Mouse (Mus musculus) left cerebral cortex, adult 9 months (tissue): ENCODE measurements around the gene Mapkapk3.
"Not testable (repeated sequence)": the region's sequence is repeated elsewhere in the genome, so short reads cannot be mapped to it uniquely, and the experiment has no call there.

ENCODE experiments used
- DNase-seq, 2 experiments: peaks; one replicate each; pipeline ENCODE4 v3.0.0; 2022; ENCODE audit warnings: low spot score in 2 of 2

Gene Mapkapk3

DNA sequence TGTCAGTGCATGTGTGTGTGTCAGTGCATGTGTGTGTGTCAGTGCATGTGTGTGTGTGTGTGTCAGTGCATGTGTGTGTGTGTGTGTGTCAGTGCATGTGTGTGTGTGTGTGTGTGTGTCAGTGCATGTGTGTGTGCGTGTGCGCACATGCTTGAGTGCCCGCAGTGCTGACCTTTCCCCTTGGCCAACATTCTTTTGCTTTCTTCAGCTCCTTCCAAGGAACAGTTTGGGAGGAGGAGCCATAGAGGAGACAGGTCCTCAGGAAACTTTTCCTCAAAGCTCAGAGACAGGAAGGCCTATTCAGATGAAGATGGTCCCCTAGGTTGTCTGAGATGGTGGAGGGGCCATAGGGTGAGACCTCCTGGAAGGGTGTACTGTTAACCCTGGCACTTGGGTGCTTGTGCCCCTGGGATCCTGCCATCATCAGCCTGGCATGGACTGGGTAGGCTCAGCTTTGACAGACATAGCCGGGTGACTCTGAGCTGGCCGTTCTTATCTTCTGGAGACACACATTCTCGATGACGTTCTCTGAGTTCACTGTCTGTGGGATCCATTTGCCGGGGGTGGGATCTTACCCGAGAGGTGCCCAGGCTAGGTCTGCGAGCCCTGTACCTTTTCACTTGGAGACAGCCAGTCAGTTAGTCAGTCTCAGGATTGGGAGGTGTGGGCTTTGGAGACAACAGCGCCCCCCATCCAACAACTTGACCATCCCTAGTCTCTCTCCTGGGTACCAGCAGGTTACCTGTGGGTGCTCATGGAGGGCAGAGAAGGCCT, 17.6 kb upstream of the Mapkapk3 start:
- no peak for DNase-seq

DNA sequence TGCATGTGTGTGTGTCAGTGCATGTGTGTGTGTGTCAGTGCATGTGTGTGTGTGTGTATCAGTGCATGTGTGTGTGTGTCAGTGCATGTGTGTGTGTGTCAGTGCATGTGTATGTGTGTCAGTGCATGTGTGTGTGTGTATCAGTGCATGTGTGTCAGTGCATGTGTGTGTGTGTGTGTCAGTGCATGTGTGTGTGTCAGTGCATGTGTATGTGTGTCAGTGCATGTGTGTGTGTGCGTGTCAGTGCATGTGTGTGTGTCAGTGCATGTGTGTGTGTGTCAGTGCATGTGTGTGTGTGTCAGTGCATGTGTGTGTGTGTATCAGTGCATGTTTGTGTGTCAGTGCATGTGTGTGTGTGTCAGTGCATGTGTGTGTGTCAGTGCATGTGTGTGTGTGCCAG, 17.0 kb upstream of the Mapkapk3 start:
- not testable (repeated sequence) for DNase-seq

DNA sequence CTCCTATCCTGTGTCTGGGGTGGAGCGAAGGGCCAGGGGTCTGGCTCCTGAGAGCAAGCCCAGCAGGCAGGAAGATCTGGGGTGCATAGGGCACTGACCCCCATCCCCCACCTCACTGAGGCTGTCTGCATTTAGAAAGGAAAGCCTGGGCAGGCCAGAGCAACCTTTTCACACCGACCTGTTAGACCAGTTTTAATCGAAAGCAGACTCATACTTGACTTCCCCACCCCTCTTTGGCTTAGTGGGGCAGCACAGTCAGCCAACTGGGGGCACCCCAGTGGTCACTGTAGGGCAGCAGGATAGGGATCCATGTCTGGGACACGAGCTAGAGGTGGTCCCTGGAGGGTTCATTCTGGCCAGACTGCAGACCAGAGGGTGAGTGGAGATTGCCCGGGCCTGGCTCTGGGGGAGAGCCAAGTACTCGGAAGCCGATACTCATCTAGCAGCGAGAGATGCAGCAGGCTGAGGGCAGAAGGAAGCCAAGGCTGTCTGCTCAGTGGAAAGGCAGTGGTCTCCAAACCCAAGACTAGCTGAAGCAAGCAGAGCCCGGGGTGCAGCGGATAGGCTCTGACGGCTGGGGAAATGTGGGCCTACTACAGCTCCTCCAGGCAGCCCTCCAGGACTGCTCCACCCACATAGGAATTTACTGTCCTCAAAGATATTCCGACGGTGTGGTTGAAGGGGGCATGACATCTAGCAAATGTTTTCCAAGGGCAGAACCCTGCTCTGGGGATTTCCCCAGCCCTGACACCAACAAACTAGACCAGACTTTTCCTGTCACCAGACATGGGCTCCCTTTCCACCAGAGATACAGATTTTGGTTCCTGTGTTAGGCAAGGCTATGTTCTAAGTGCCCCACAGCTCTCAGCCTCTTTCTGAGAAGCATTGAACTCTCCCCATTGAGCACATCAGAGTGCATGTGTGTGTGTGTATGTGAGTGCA, 16.2 kb upstream of the Mapkapk3 start:
- DNase-seq, result no peak

DNA sequence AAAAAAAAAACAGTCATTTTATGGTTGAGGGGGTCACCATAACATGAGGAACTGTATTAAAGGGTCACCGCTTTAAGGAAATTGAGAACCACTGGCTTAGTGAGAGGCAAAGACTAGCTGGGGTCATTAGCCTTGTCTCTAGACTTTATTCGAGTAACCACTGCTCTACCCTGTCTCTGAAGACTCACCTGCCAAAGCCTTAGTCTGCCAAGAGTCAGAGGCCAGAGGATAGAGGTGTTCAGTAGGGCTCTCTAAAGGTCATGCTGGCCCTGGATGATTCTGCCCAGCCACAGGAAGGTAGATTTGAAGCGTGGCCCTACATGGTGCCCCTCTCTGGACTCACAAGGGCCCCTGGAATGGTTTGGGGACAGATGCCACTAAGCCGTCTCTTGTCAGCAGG, 15.3 kb upstream of the Mapkapk3 start:
- no peak for DNase-seq

- DNase-seq, result no peak
Observed at GRCm38 (mm10) chr9:107304383-107304782, 14.7 kb upstream of the Mapkapk3 start.

DNA sequence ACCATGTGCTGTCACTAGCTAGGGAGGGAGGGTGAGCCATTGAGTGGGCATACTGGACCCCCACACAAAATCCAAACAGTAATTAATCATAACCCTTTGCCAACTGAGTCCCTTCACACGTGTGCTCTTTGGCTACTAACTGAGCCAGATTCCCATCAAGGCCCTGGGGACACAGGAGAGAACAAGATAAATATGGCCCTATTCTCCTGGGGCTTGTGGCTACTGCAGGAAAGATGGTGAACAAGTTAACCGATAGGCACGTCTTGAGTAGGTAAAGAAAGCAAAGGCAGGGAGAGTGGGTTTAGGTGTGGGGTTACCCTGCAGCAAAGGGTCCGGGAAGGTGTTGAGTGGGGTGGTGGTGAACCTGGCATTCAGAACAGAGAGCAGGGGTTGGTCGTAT, 14.2 kb upstream of the Mapkapk3 start:
- DNase-seq, result no peak

- DNase-seq, result no peak
Observed at GRCm38 (mm10) chr9:107303121-107303820, 13.6 kb upstream of the Mapkapk3 start.

- DNase-seq, result no peak
Observed at GRCm38 (mm10) chr9:107302592-107302991, 12.9 kb upstream of the Mapkapk3 start.

DNA sequence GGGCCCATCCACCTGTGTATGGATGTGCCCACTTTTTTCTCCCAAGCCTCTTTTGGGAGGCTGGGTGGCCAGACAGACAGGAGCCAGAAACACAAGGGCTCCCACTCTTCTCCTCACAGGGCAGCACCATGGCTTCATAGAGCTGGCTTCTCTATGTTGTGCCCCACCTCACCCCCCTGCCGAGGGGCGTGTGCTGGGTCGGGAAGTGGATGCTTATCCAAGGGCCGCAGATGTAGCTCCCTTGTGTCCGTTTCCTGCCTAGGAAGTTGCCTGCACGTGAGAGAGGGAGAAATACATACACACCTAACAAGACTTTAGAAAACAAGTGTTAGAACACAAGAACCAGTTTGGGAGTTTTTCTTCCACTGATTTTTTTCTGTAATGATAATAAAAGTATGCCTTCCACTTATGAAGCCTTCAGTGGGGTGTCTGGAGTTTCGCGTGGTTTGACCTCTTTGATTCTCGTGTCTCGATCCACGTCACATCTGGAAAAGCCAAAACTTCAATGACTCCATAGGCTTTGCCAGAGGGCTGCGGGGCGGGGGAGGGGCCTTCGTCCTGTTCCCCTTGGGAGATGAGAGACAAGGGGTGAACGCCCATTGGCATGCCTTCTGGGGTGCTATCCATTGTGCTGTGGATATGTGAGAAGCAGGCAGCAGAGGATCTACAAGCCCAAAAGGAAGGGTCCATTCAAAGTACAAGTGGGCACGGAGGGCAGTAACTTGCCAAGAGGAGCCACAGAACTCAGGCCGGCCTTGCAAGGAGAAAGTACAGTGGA, 12.1 kb upstream of the Mapkapk3 start:
- no peak for DNase-seq

DNA sequence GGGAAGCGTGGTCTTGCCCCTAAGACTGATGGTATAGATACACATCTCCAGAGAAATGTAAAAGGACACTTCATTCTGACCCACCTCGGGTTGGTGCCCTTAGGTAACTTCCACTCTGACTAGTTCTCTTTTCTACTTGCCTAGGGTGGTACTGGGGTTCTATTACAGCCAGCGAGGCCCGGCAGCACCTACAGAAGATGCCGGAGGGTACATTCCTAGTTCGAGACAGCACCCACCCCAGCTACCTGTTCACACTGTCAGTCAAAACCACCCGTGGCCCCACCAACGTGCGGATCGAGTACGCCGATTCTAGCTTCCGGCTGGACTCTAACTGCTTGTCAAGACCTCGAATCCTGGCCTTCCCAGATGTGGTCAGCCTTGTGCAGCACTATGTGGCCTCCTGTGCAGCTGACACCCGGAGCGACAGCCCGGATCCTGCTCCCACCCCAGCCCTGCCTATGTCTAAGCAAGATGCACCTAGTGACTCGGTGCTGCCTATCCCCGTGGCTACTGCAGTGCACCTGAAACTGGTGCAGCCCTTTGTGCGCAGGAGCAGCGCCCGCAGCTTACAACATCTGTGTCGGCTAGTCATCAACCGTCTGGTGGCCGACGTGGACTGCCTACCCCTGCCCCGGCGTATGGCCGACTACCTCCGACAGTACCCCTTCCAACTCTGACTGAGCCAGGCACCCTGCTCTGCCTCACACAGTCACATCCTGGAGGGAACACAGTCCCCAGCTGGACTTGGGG, 10.7 kb upstream of the Mapkapk3 start:
- DNase-seq, result no peak

GRCm38 (mm10) chr9:107299783-107300182, 10.1 kb upstream of the Mapkapk3 start:
- no peak for DNase-seq

DNA sequence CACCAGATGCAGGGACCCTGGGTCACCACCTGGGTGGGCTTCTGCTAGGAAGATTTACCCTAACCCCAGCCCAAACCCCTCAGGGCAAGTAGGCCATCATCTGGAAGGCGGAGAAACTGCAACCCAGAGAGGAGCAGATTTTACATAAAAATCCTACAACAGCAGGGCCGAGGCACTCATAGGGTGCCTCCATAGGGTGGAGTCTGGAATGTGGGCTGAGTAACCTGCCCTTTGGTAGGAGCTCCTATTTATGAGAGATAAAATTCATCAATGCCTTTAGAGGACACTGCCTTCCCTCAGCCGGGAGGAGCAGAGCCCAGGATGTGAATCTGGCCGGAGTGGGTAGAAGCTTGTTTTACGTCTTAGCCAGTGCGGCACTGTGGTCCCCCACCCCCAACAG, 9.2 kb upstream of the Mapkapk3 start:
- DNase-seq, result no peak

DNA sequence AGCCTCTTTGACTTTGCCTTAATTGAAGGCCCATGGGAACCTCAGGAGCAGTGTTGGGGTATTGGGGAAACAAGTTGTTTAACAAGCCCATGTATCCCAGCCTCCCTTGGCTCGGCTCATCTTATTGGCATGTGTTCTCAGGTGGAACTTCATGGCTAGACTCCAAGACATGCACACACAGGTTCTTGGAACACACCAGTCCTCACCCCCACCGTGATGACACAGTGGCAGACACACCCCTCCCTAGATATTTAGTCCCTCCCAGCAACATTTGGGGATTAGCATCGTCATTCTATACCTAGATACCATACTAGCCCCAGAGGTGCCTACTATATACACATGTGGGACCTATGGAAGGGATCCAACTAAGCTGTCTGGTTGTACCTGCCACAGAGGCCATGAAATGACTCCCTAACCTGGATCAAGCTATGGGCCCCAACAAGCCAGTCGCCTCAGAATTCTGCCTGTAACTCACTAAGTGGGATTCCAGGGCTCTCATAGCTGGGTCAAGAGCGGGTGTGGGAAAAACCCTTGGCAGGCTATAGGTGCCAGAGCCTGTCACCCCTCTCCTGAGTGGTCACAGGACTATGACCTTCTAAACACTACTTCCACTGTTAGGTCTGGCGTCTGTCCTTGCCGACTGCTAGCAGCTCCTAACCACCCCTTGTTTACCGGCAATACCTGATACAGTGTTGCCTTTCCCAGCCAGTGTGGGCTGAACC, 8.5 kb upstream of the Mapkapk3 start:
- no peak for DNase-seq

DNA sequence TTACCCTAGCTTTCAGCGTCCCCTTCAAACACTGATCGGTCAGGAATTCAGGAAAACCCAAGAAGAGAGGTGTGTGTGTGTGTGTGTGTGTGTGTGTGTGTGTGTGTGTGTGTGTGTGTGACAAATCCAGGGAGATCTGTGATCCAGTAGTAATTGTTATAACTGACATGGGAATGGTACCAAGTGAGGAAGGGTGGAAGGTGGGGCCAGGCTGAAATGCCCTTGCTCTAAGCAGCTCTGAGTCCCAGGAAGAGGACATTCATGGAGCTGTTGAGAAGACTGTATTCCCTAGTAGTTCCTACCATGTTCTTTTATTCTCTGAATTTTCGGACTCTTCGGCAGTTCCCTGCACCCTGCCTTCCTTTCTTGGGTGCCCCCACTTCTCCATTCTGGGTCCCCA, 8.0 kb upstream of the Mapkapk3 start:
- no peak for DNase-seq

DNA sequence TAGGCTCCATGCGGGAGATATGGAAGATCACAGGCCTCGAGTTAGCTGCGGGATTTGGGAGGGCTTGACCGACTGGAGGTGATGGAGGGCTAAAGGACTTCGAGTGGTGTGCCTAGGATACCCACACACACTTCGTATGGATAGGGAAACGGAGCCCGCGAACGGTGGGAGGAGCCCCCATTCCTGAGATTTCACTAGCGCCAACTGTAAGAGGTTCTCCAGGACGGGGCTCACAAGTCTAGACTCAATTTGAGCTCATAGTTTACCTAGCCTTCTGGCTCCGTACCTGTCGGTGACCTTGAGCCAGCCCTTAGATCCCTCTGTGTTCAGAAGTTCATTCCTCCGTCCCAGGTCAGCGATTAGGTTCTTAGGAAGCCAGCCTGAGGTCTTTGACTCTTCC, 7.4 kb upstream of the Mapkapk3 start:
- no peak for DNase-seq

DNA sequence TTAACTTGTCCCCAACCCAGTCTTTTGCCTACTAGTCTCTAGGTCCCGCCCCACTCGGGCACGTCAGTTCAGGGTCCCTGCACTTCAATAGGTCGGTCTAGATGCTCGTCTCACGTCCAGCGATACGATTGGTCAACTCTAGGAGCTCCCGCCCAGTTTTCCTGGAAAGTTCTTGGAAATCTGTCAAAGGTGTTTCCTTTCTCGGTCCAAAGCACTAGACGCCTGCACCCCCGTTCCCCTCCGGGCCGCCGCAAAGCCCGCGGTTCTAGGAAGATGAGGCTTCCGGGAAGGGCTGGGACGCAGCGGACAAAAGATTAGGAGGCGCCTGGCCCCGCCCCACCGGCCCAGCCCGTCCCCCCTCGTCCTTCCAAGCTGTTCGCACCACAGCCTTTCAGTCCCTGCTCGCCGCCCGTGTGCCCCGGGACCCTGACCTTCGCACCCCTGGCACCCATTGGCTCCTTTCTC, 6.9 kb upstream of the Mapkapk3 start:
- DNase-seq, result peak; percentile 79 to 96

DNA sequence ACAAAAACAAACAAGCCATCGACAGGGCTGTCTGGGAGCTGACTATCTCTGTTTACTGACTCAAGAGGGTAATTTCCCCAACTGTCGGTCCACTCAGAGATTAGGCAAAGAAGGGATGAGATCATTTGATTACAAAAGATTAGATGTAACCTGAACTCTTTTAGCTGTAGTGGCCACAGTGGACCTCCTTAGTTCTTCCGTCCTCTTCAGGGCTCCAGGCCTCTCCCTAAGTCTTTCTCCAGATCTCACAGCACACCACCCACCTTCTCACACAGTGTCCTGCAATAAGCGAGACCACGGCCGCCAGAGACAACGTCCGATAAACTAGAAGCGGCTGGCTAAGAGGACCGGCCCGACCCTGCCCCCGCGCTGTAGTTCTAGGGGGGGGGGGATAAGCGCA, 6.4 kb upstream of the Mapkapk3 start:
- DNase-seq, result no peak

DNA sequence AAGGTAGTCTGAATTCAATTTTAAA, 6.2 kb upstream of the Mapkapk3 start, which contains the start of gene Cish:
Gene Cish, plus strand, starts transcription at position 11 of the 25 bp plus-strand sequence.
- no peak for DNase-seq

- peak in 1 of 2 experiments; percentile 54 for DNase-seq
Observed at GRCm38 (mm10) chr9:107295616-107296015, 5.9 kb upstream of the Mapkapk3 start.

DNA sequence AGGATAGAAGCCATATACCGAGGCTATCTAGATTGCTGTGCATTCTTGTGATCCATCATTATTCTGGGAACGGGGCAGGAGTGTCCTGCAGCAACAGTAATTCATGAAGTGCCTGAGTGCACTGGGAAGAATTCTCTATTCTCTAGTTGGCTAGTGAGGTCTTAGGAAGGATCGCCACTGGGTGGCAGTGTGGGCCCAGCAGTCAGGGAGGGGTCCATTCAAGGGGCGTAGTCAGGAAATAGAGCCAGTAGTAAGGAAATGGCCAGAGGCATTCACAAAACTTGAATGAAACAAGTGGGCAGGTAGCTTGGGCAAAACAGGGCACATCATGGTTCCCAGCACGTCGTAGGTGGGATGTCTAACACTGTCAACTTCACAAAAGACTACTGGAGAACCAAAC, 4.6 kb upstream of the Mapkapk3 start:
- peak in 1 of 2 experiments; percentile 70 for DNase-seq

DNA sequence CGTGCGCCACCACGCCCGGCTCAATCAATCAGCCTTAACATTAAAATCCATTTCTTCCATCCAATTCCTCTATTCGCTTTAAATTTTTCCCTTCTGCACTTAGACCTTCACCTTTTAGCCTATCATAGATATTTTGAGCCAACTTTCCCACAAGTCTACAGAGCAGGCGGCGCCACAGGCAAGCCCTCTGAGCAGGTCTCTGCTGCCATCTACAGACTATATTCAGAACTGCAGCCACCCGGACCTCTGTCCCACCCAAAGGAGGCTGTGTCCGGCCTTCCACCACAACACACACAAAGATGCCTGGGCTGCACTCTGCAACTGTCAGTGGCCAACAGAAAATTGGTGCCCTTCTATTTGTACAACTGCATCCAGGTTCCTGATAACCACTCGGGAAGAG, 1.2 kb upstream of the Mapkapk3 start:
- peak in 1 of 2 experiments; percentile 81 for DNase-seq
